Mouse (Mus musculus) myocyte (in vitro differentiated cells): ENCODE measurements at regions not wholly inside any gene's neighbourhood (a gene's known extent, or its start where the extent isn't known, plus 50 kb on each side); places are given as distances from the start of the nearest gene placed in this dataset.

ENCODE experiments used
- H3K27me3 ChIP-seq: one replicate; pipeline ENCODE4 v1.6.1; 2011; ENCODE audit not compliant: control insufficient read depth, insufficient read depth, insufficient read length
- H3K36me3 ChIP-seq: one replicate; pipeline ENCODE4 v1.6.1; 2011; ENCODE audit not compliant: control insufficient read depth, insufficient read depth
- H3K4me2 ChIP-seq: one replicate; pipeline ENCODE4 v1.6.1; 2011; ENCODE audit warnings: low read depth, control low read depth
- H3K4me3 ChIP-seq: one replicate; pipeline ENCODE4 v1.5.1; 2011; ENCODE audit warnings: mild to moderate bottlenecking, control low read depth, moderate library complexity
- H3K79me2 ChIP-seq: one replicate; pipeline ENCODE4 v1.6.1; 2011; ENCODE audit not compliant: control insufficient read depth, insufficient read depth
- H3ac ChIP-seq: one replicate; pipeline ENCODE4 v1.6.1; 2011; ENCODE audit not compliant: control insufficient read depth, insufficient read length
- CEBPB ChIP-seq: IDR thresholded peaks from 2 replicates; pipeline ENCODE4 v1.6.1; 2011; ENCODE audit warnings: mild to moderate bottlenecking, moderate library complexity; ENCODE audit not compliant: poor library complexity, insufficient read depth, severe bottlenecking
- E2F4 ChIP-seq: IDR thresholded peaks from one replicate; pipeline ENCODE4 v1.6.1; 2011; ENCODE audit warnings: mild to moderate bottlenecking, control low read depth, moderate library complexity; ENCODE audit not compliant: insufficient read depth
- MAX ChIP-seq: IDR thresholded peaks from one replicate; pipeline ENCODE4 v1.6.1; 2011; ENCODE audit warnings: low read depth, mild to moderate bottlenecking, control low read depth
- MYOD1 ChIP-seq, 3 experiments: IDR thresholded peaks; one replicate each; pipeline ENCODE4 v1.6.1; 2011; ENCODE audit warnings: control low read depth in 2 of 3, low read depth in 2 of 3, mild to moderate bottlenecking in 2 of 3, moderate library complexity in 1 of 3; ENCODE audit not compliant: insufficient read length in 2 of 3, control insufficient read depth in 1 of 3
- MYOG ChIP-seq, 3 experiments: IDR thresholded peaks; one replicate each; pipeline ENCODE4 v1.6.1; 2011; ENCODE audit warnings: control low read depth in 2 of 3, low read depth in 2 of 3, mild to moderate bottlenecking in 2 of 3; ENCODE audit not compliant: insufficient read length in 2 of 3, control insufficient read depth in 1 of 3, insufficient read depth in 1 of 3
- POLR2A ChIP-seq: IDR thresholded peaks from one replicate; pipeline ENCODE4 v1.6.1; 2011; ENCODE audit warnings: low read depth, mild to moderate bottlenecking, control low read depth, moderate library complexity; ENCODE audit not compliant: insufficient read length
- POLR2AphosphoS2 ChIP-seq: IDR thresholded peaks from one replicate; pipeline ENCODE4 v1.6.1; 2011; ENCODE audit warnings: low read depth, control low read depth; ENCODE audit not compliant: insufficient read length
- REST ChIP-seq: IDR thresholded peaks from one replicate; pipeline ENCODE4 v1.6.1; 2011; ENCODE audit warnings: mild to moderate bottlenecking, control low read depth, moderate library complexity; ENCODE audit not compliant: insufficient read depth, insufficient read length
- SRF ChIP-seq: IDR thresholded peaks from one replicate; pipeline ENCODE4 v1.6.1; 2011; ENCODE audit warnings: low read depth; ENCODE audit not compliant: control insufficient read depth, insufficient read length
- TCF12 ChIP-seq: IDR thresholded peaks from one replicate; pipeline ENCODE4 v1.6.1; 2011; ENCODE audit warnings: mild to moderate bottlenecking, control low read depth; ENCODE audit not compliant: poor library complexity, insufficient read depth, severe bottlenecking
- TCF3 ChIP-seq: IDR thresholded peaks from one replicate; pipeline ENCODE4 v1.6.1; 2011; ENCODE audit warnings: low read depth, control low read depth; ENCODE audit not compliant: insufficient read length
- USF1 ChIP-seq: IDR thresholded peaks from one replicate; pipeline ENCODE4 v1.6.1; 2011; ENCODE audit warnings: low read depth, mild to moderate bottlenecking, control low read depth, moderate library complexity

DNA sequence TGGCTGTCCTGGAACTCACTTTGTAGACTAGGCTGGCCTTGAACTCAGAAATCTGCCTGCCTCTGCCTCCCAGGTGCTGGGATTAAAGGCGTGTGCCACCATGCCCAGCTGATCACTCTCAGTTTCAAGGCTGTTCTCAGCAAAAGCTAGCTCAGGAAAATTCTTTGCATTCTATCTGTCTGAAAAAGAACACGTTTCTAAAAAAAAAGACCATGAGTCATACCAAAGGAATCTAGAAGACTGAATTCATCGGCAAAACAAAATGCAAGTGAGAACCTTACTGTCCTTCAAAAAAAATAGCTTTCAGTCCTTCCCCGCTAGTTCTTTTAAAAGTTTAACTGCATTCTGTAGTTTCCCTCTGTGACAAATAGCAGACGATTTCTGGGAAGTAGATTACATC lies 596.3 kb upstream of the Syt1 start:
- H3K4me2 ChIP-seq: no peak overlapping the region
- no peaks in the 10 kb centered on the region for H3K36me3 ChIP-seq
- no peak for TF ChIP-seq POLR2AphosphoS2
- TF ChIP-seq POLR2A: no peak
- no peak for TF ChIP-seq MYOG (IDR thresholded peaks at IDR 0.05; ENCODE audit: control insufficient read depth in 1 of 3, insufficient read depth in 1 of 3, insufficient read length in 2 of 3, low read depth in 2 of 3)
- no peak for TF ChIP-seq REST
- no peak for TF ChIP-seq E2F4
- no peak for TF ChIP-seq CEBPB
- no peak for TF ChIP-seq MYOD1 (IDR thresholded peaks at IDR 0.05; ENCODE audit: control insufficient read depth in 1 of 3, insufficient read length in 2 of 3, low read depth in 2 of 3)
- no peak for TF ChIP-seq MAX
- TF ChIP-seq USF1: no peak
- TF ChIP-seq SRF: no peak
- no peak for TF ChIP-seq TCF3
- no peak for TF ChIP-seq TCF12
- no peak overlapping the region for H3K4me3 ChIP-seq
- H3K27me3 ChIP-seq: no peaks in the 10 kb centered on the region
- H3K79me2 ChIP-seq: no peaks in the 10 kb centered on the region
- no peak overlapping the region for H3ac ChIP-seq

GRCm38 (mm10) chr10:109603241-109603640 lies 592.5 kb upstream of the Syt1 start:
- Histone ChIP-seq H3ac (no peak overlapping the region), H3K79me2 (no peaks in the 10 kb centered on the region), H3K27me3 (no peaks in the 10 kb centered on the region), H3K4me3 (no peak overlapping the region), H3K4me2 (no peak overlapping the region), H3K36me3 (no peaks in the 10 kb centered on the region)
- no peak for TF ChIP-seq TCF12
- TF ChIP-seq MAX: no peak
- no peak for TF ChIP-seq SRF
- no peak for TF ChIP-seq REST
- no peak for TF ChIP-seq USF1
- TF ChIP-seq MYOD1 (IDR thresholded peaks at IDR 0.05; ENCODE audit: control insufficient read depth in 1 of 3, insufficient read length in 2 of 3, low read depth in 2 of 3): no peak
- TF ChIP-seq POLR2AphosphoS2: no peak
- no peak for TF ChIP-seq CEBPB
- TF ChIP-seq MYOG (IDR thresholded peaks at IDR 0.05; ENCODE audit: control insufficient read depth in 1 of 3, insufficient read depth in 1 of 3, insufficient read length in 2 of 3, low read depth in 2 of 3): no peak
- TF ChIP-seq TCF3: no peak
- TF ChIP-seq POLR2A: no peak
- no peak for TF ChIP-seq E2F4

DNA sequence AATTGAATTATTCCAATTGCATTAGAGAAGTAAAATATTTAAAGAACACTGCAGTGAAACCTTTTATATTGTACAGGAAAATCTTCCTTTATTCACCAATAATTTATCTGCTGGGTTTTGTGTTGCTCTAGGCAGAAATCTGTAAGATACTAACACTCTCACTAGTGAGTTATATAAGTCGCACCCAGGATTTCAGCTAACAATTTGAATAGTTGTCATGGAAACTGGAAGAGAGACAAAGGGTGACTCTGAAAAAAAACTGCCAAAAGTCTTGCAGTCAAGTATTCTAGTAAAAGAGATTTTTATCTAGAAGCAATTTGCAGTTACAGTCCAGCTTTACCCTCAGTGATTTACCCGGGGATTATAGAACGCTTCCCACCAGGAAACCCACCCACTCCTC lies 587.8 kb upstream of the Syt1 start:
- Histone ChIP-seq H3K79me2 (no peaks in the 10 kb centered on the region), H3K4me3 (no peak overlapping the region), H3ac (no peak overlapping the region), H3K27me3 (no peaks in the 10 kb centered on the region), H3K36me3 (no peaks in the 10 kb centered on the region), H3K4me2 (no peak overlapping the region)
- TF ChIP-seq USF1 (no peak), POLR2AphosphoS2 (no peak), E2F4 (no peak), CEBPB (no peak), REST (no peak), MAX (no peak), SRF (no peak), TCF3 (no peak), MYOD1 (IDR thresholded peaks at IDR 0.05; ENCODE audit: control insufficient read depth in 1 of 3, insufficient read length in 2 of 3, low read depth in 2 of 3) (no peak), TCF12 (no peak), POLR2A (no peak), MYOG (IDR thresholded peaks at IDR 0.05; ENCODE audit: control insufficient read depth in 1 of 3, insufficient read depth in 1 of 3, insufficient read length in 2 of 3, low read depth in 2 of 3) (no peak)

GRCm38 (mm10) chr10:109573200-109573599 lies 562.4 kb upstream of the Syt1 start:
- Histone ChIP-seq H3K4me2 (no peak overlapping the region), H3K36me3 (no peaks in the 10 kb centered on the region), H3K79me2 (no peaks in the 10 kb centered on the region), H3K27me3 (no peaks in the 10 kb centered on the region), H3ac (no peak overlapping the region), H3K4me3 (no peak overlapping the region)
- TF ChIP-seq POLR2AphosphoS2 (no peak), POLR2A (no peak), SRF (no peak), USF1 (no peak), REST (no peak), TCF3 (no peak), E2F4 (no peak), TCF12 (no peak), MYOD1 (IDR thresholded peaks at IDR 0.05; ENCODE audit: control insufficient read depth in 1 of 3, insufficient read length in 2 of 3, low read depth in 2 of 3) (no peak), MYOG (IDR thresholded peaks at IDR 0.05; ENCODE audit: control insufficient read depth in 1 of 3, insufficient read depth in 1 of 3, insufficient read length in 2 of 3, low read depth in 2 of 3) (no peak), MAX (no peak), CEBPB (no peak)

DNA sequence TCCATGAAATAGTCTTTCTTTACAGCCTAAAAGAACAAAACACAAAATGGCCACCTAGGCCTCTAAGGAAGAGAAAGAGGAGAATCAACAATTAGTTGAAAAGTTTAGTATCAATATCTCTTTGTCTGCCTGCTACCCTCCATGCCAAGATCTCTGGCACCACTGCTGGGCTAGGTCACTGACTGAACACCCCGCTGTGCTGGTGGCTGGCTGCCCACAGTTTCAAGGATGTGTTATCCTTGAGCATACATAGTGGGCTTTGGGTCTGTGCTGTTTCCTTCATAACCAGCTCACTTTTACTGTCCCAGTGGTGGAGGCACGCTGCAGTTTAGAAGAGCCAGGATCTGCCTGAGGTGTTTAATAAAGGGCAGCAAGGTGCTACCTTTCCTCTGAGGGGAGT lies 559.0 kb upstream of the Syt1 start:
- TF ChIP-seq POLR2AphosphoS2 (no peak), MYOD1 (IDR thresholded peaks at IDR 0.05; ENCODE audit: control insufficient read depth in 1 of 3, insufficient read length in 2 of 3, low read depth in 2 of 3) (no peak)
- Histone ChIP-seq H3K4me2 (no peak overlapping the region), H3K4me3 (no peak overlapping the region), H3K27me3 (no peaks in the 10 kb centered on the region), H3K79me2 (no peaks in the 10 kb centered on the region), H3K36me3 (no peaks in the 10 kb centered on the region), H3ac (no peak overlapping the region)
